In genomic region chr15:8865089-8865933, GRCm38 (mm10) we compare ENCODE assay signal across 15 mouse cellular contexts.
DNase-seq lines count a peak whose midpoint lies in the region; ATAC-seq lines count a peak whose summit lies in the region.
"Had no signal": no experiment of that assay in that cellular context is flagged by ENCODE, and none has a peak within 500 bp of the region (broad histone marks: within the 10 kb centered on the region; RNA-seq: fewer than 3 reads in every experiment).

No protein-coding gene starts in this region.

- H3K4me1 ChIP-seq in forebrain, embryonic 11.5 days (replicated peaks; ENCODE audit: control insufficient read depth, insufficient read depth, low read length): peaks cover 4% of the 10 kb centered on the region
- H3K4me1 ChIP-seq in hindbrain, embryonic 15.5 days (replicated peaks): no peaks in the 10 kb centered on the region
- peaks cover 11% of the 10 kb centered on the region for H3K4me1 ChIP-seq in neural tube, embryonic 13.5 days (replicated peaks)
- no peaks in the 10 kb centered on the region for H3K4me1 ChIP-seq in heart, embryonic 12.5 days (replicated peaks)

- peak; percentile 90 for ATAC-seq in forebrain, embryonic 11.5 days (replicated peaks; ENCODE audit: low FRiP score)
- peak; percentile 77; the same call in 1 of the 2 replicates for ATAC-seq in hindbrain, embryonic 15.5 days (ENCODE audit: low FRiP score, low read depth)
- peak; percentile 80 for ATAC-seq in neural tube, embryonic 13.5 days (ENCODE audit: low read depth)
- no peak for ATAC-seq in heart, embryonic 12.5 days (ENCODE audit: insufficient number of reproducible peaks, low FRiP score)
- ATAC-seq: CD4-positive, CD25-positive, alpha-beta regulatory T cell, adult 4 months had no signal

- H3K27ac ChIP-seq in forebrain, embryonic 11.5 days (ENCODE audit: low read depth, low read length): peak overlapping the region; percentile 86
- peak overlapping the region; percentile 57; the same call in 1 of the 2 replicates for H3K27ac ChIP-seq in hindbrain, embryonic 15.5 days (replicated peaks)
- H3K27ac ChIP-seq in neural tube, embryonic 13.5 days (replicated peaks): peak overlapping the region; percentile 35
- H3K27ac ChIP-seq in heart, embryonic 12.5 days (ENCODE audit: poor library complexity, severe bottlenecking): no peak overlapping the region
- H3K27ac ChIP-seq: embryonic facial prominence, embryonic 15.5 days had no signal

- H3K9ac ChIP-seq in forebrain, embryonic 11.5 days (ENCODE audit: low read length): no peak overlapping the region
- H3K9ac ChIP-seq in hindbrain, embryonic 15.5 days: no peak overlapping the region
- no peak overlapping the region for H3K9ac ChIP-seq in neural tube, embryonic 13.5 days
- H3K9ac ChIP-seq in heart, embryonic 12.5 days: no peak overlapping the region
- H3K9ac ChIP-seq: embryonic facial prominence, embryonic 15.5 days had no signal

- no peak overlapping the region for H3K4me2 ChIP-seq in forebrain, embryonic 11.5 days (ENCODE audit: low read depth, low read length, severe bottlenecking)
- no peak overlapping the region for H3K4me2 ChIP-seq in hindbrain, embryonic 15.5 days
- no peak overlapping the region for H3K4me2 ChIP-seq in neural tube, embryonic 13.5 days
- H3K4me2 ChIP-seq in heart, embryonic 12.5 days: no peak overlapping the region
- H3K4me2 ChIP-seq: embryonic facial prominence, embryonic 15.5 days had no signal

- H3K9me3 ChIP-seq in forebrain, embryonic 11.5 days (ENCODE audit: control insufficient read depth, low read length): no peaks in the 10 kb centered on the region
- H3K9me3 ChIP-seq in hindbrain, embryonic 15.5 days: no peaks in the 10 kb centered on the region
- H3K9me3 ChIP-seq in neural tube, embryonic 13.5 days: no peaks in the 10 kb centered on the region; the same call in 1 of the 2 replicates
- H3K9me3 ChIP-seq in heart, embryonic 12.5 days (replicated peaks): 0 out of 2 replicates have a peak, but pooled peaks cover 5% of the 10 kb centered on the region
- H3K9me3 ChIP-seq: embryonic facial prominence, embryonic 15.5 days had no signal

- peak; percentile 20 for DNase-seq in layer of hippocampus, adult 9-11 months
- no peak for DNase-seq in layer of hippocampus, postnatal 36 days
- DNase-seq in forebrain, embryonic 11.5 days (ENCODE audit: low spot score): peak; percentile 52
- no peak for DNase-seq in natural killer cell, adult 2 months (ENCODE audit: low spot score in 2 of 2)
- DNase-seq: cerebellum, postnatal 36 days; heart, adult 11 months; heart, postnatal 10 days; kidney, adult 11 months; right cerebral cortex, postnatal 4 days; thymus, postnatal 36 days had no signal

- 30% methylated on average over 8 of the region's 8 CpGs for WGBS in forebrain, embryonic 11.5 days
- WGBS in hindbrain, embryonic 15.5 days: 49% methylated on average over 8 of the region's 8 CpGs
- 30% methylated on average over 8 of the region's 8 CpGs for WGBS in neural tube, embryonic 13.5 days
- 74% methylated on average over 8 of the region's 8 CpGs for WGBS in heart, embryonic 12.5 days

- no peak overlapping the region for H3K4me3 ChIP-seq in forebrain, embryonic 11.5 days (ENCODE audit: low read depth, low read length)
- no peak overlapping the region for H3K4me3 ChIP-seq in hindbrain, embryonic 15.5 days
- no peak overlapping the region for H3K4me3 ChIP-seq in neural tube, embryonic 13.5 days
- H3K4me3 ChIP-seq in heart, embryonic 12.5 days: no peak overlapping the region
- H3K4me3 ChIP-seq: embryonic facial prominence, embryonic 15.5 days had no signal

- no peaks in the 10 kb centered on the region for H3K36me3 ChIP-seq in forebrain, embryonic 11.5 days (ENCODE audit: control insufficient read depth, insufficient read depth, low read length)
- H3K36me3 ChIP-seq in hindbrain, embryonic 15.5 days: no peaks in the 10 kb centered on the region
- H3K36me3 ChIP-seq in neural tube, embryonic 13.5 days: no peaks in the 10 kb centered on the region
- no peaks in the 10 kb centered on the region for H3K36me3 ChIP-seq in heart, embryonic 12.5 days
- H3K36me3 ChIP-seq: embryonic facial prominence, embryonic 15.5 days had no signal

- no peaks in the 10 kb centered on the region for H3K27me3 ChIP-seq in forebrain, embryonic 11.5 days (ENCODE audit: control insufficient read depth, insufficient read depth, low read length)
- H3K27me3 ChIP-seq in hindbrain, embryonic 15.5 days: no peaks in the 10 kb centered on the region
- no peaks in the 10 kb centered on the region for H3K27me3 ChIP-seq in neural tube, embryonic 13.5 days
- no peaks in the 10 kb centered on the region for H3K27me3 ChIP-seq in heart, embryonic 12.5 days (replicated peaks)
- H3K27me3 ChIP-seq: embryonic facial prominence, embryonic 15.5 days had no signal

Comparison
In these comparisons a context has a peak if more than half of its experiments do, and no peak if none do; other contexts are left out.
1. DNase-seq: peak in layer of hippocampus, adult 9-11 months (single experiment) and forebrain, embryonic 11.5 days (single experiment); none in layer of hippocampus, postnatal 36 days (0 of 2) and natural killer cell, adult 2 months (0 of 2).